Mouse (Mus musculus) cerebellum, postnatal 14 days (tissue): ENCODE measurements around the gene Mettl24.

Experiments used
- DNase-seq, 2 experiments: peaks; one replicate each; pipeline ENCODE4 v3.0.0; 2021; ENCODE audit warnings: mixed read lengths in 2 of 2

The Mettl24 gene

GRCm38 (mm10) chr10:40816471-40816870 lies 133.4 kb downstream of the Mettl24 start:
- DNase-seq: no peak

GRCm38 (mm10) chr10:40825952-40826351 lies 142.9 kb downstream of the Mettl24 start:
- DNase-seq: no peak

GRCm38 (mm10) chr10:40827706-40828105 lies 144.6 kb downstream of the Mettl24 start:
- no peak for DNase-seq

GRCm38 (mm10) chr10:40830312-40830711 lies 147.2 kb downstream of the Mettl24 start:
- DNase-seq: no peak

- no peak for DNase-seq
Measured at GRCm38 (mm10) chr10:40831267-40831666, 148.2 kb downstream of the Mettl24 start.

- DNase-seq: no peak
Measured at GRCm38 (mm10) chr10:40840086-40840485, 157.0 kb downstream of the Mettl24 start.

GRCm38 (mm10) chr10:40843841-40844240 lies 160.8 kb downstream of the Mettl24 start:
- DNase-seq: no peak

- no peak for DNase-seq
Measured at GRCm38 (mm10) chr10:40844546-40844945, 161.5 kb downstream of the Mettl24 start.

GRCm38 (mm10) chr10:40845626-40846025 lies 162.5 kb downstream of the Mettl24 start:
- peak; percentile 76 to 78 for DNase-seq

GRCm38 (mm10) chr10:40847176-40847874 lies 164.2 kb downstream of the Mettl24 start:
- DNase-seq: peak; percentile 80 to 86

GRCm38 (mm10) chr10:40850644-40851043 lies 167.6 kb downstream of the Mettl24 start:
- no peak for DNase-seq

- no peak for DNase-seq
Measured at GRCm38 (mm10) chr10:40851138-40851537, 168.1 kb downstream of the Mettl24 start.

GRCm38 (mm10) chr10:40855616-40856015 lies 172.5 kb downstream of the Mettl24 start:
- peak in 1 of 2 experiments; percentile 37 for DNase-seq

GRCm38 (mm10) chr10:40856703-40857102 lies 173.6 kb downstream of the Mettl24 start:
- DNase-seq: peak; percentile 39 to 57

- peak; percentile 94 to 95 for DNase-seq
Measured at GRCm38 (mm10) chr10:40857599-40857998, 174.5 kb downstream of the Mettl24 start.
